Mouse (Mus musculus) small intestine, adult 2 months (tissue): ENCODE data around the gene Akip1. TPM values are rescaled to one million over a fixed set of nuclear protein-coding genes. Genes with fewer than 3 reads are reported as not detected.

Experiments used
- H3K27ac ChIP-seq: fragments of 200-500 bp; 2 replicates; pipeline ENCODE4 v1.5.1; 2012; ENCODE audit warnings: low read depth, low read length, control low read depth, inconsistent platforms; ENCODE audit not compliant: insufficient read depth
- H3K27me3 ChIP-seq: fragments of 200-500 bp; 2 replicates; pipeline ENCODE4 v1.6.1; 2012; ENCODE audit warnings: mild to moderate bottlenecking, moderate library complexity, low read length, inconsistent platforms; ENCODE audit not compliant: control insufficient read depth, insufficient read depth
- H3K36me3 ChIP-seq: fragments of 200-500 bp; 2 replicates; pipeline ENCODE4 v1.6.1; 2012; ENCODE audit warnings: mild to moderate bottlenecking, low read length, control low read depth, inconsistent platforms; ENCODE audit not compliant: control insufficient read depth, insufficient read depth
- H3K4me1 ChIP-seq: fragments of 200-500 bp; 2 replicates; pipeline ENCODE4 v1.6.1; 2012; ENCODE audit warnings: low read length, inconsistent platforms, mixed read lengths; ENCODE audit not compliant: control insufficient read depth, insufficient read depth, insufficient read length
- H3K4me3 ChIP-seq: fragments of 200-500 bp; 2 replicates; pipeline ENCODE4 v1.5.1; 2012; ENCODE audit warnings: low read depth, mild to moderate bottlenecking, control low read depth, inconsistent platforms, low read length, moderate library complexity
- CTCF ChIP-seq: fragments of 200-500 bp; IDR thresholded peaks from 2 replicates; pipeline ENCODE4 v1.5.1; 2012; ENCODE audit warnings: low read depth, mild to moderate bottlenecking, control low read depth, inconsistent platforms, low read length, moderate library complexity, mixed read lengths; ENCODE audit not compliant: insufficient replicate concordance, insufficient read length; ENCODE audit errors: extremely low read depth
- POLR2A ChIP-seq: fragments of 200-500 bp; IDR thresholded peaks from 2 replicates; pipeline ENCODE4 v1.6.1; 2012; ENCODE audit warnings: low read depth, mild to moderate bottlenecking, control low read depth, inconsistent platforms, low read length, moderate library complexity
- WGBS: fragments of 180-500 bp; shearing (Covaris S2); methylation state at CpG from one replicate; pipeline ENCODE4 v1.1.7; 2018; 5-methylcytosine and 5-hydroxymethylcytosine counted together
- polyA plus RNA-seq: library from polyadenylated mRNA; depleted of rRNA; stranded (reverse); fragments of >200 nt; gene quantifications from 2 replicates; pipeline ENCODE4 v1.2.3, GENCODE M21; 2012

Akip1 gene
- polyA plus RNA-seq, 1 experiment: 4.3 TPM

DNA sequence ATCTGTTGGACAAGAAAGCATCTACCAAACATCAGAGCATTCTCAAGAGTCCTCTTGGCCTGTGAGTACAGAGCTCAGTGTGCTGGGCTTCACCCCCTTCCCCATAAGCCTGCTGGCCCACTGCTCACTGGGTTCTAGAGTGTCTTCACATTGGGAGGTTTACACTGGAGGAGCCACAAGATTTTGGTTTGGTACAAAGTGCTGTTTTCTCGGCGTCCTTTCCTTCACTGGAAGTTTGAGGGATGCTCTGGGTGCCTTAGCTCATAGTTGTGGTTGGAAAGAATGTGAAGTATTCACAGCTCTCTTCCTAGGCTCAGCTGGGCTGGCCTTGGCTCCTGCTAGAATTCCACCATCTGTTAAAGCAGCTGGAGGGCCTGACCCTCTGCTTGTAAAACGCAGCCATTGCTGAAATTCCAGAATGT lies 5.5 kb downstream of the Akip1 start:
- WGBS: 65% methylated on average over 3 of the region's 3 CpGs
- peaks cover 5% of the 10 kb centered on the region; the same call in 1 of the 2 replicates for H3K4me1 ChIP-seq
- H3K27me3 ChIP-seq: no peaks in the 10 kb centered on the region
- H3K36me3 ChIP-seq: peaks cover 17% of the 10 kb centered on the region
- no peak overlapping the region for H3K4me3 ChIP-seq
- no peak overlapping the region for H3K27ac ChIP-seq
- TF ChIP-seq POLR2A (no peak), CTCF (no peak)

DNA sequence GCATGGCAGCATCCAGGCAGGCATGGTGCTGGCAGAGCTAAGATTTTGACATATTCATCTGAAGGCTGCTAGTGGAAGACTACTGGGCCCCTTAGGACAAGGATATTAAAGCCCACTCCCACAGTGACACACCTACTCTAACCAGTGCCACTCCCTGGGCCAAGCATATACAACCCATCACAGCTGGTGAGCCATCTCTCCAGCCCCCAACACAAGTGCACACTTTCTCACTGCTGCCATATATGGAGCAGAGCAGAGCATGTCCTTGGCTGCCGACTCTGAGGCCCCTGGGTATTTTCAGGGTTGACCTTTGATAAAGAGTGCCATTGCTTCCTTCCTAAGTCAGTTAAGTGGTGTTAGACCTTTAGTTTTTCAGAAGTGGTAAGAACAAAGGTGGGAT lies 6.6 kb downstream of the Akip1 start:
- Histone ChIP-seq H3K36me3 (peaks cover 17% of the 10 kb centered on the region), H3K27ac (peak overlapping the region; percentile 2; the same call in 1 of the 2 replicates), H3K4me3 (no peak overlapping the region), H3K4me1 (peaks cover under 1% of the 10 kb centered on the region; the same call in 1 of the 2 replicates), H3K27me3 (no peaks in the 10 kb centered on the region)
- 33% methylated on average over 1 of the region's 1 CpGs for WGBS
- TF ChIP-seq POLR2A (no peak), CTCF (no peak)

DNA sequence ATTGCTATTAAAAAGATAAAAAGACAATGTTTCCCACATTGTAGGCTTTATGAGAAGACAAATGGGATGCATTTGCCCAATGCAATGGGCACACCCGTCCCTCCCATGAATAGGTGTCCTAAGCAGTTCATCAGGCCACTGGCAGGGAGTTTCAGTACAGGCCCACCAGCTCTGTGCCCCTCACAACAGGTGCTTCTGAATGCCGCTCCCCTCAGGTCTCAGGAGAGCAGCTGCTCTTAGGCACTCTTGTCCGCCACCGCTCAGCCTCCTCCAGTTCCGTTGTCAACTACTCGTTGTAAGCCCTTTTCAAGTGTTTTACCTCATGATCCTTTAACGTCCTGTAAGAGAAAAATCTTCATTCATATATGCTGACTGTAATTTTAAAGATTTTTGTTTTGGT lies 8.7 kb downstream of the Akip1 start:
- WGBS: 94% methylated on average over 7 of the region's 7 CpGs
- Histone ChIP-seq H3K27me3 (no peaks in the 10 kb centered on the region), H3K4me1 (no peaks in the 10 kb centered on the region), H3K36me3 (peaks cover 17% of the 10 kb centered on the region), H3K4me3 (no peak overlapping the region), H3K27ac (no peak overlapping the region)
- TF ChIP-seq CTCF (no peak), POLR2A (no peak)

DNA sequence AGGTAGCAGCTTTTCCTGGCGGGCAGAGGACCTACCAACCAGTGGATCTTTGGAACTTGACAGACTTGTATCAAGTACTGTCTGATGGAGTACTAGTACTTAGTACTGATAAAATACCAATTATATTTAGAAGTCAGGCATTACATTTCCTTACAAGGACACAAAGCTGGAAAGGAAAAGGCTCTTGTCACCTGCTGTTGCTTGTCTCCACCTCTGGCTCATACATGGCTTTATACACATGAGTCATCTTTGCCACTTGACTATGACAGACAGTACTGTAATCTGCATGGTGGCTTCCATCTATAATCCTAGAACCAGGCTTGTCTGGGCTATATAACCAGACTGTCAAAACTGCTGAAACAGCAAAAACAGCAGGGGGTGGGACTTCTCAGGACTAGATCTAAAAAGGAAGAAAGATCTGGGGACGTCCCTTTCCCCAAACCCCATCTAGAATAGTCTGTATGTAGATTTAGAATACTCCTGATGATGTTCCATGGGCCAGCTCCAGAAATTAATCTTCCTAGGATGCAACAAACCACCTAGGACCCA lies 10.0 kb downstream of the Akip1 start:
- H3K27me3 ChIP-seq: no peaks in the 10 kb centered on the region
- H3K36me3 ChIP-seq: peaks cover 14% of the 10 kb centered on the region
- H3K4me1 ChIP-seq: no peaks in the 10 kb centered on the region
- no peak overlapping the region for H3K27ac ChIP-seq
- no peak for TF ChIP-seq CTCF
- no peak for TF ChIP-seq POLR2A
- no peak overlapping the region for H3K4me3 ChIP-seq
- WGBS: 89% methylated on average over 2 of the region's 2 CpGs

DNA sequence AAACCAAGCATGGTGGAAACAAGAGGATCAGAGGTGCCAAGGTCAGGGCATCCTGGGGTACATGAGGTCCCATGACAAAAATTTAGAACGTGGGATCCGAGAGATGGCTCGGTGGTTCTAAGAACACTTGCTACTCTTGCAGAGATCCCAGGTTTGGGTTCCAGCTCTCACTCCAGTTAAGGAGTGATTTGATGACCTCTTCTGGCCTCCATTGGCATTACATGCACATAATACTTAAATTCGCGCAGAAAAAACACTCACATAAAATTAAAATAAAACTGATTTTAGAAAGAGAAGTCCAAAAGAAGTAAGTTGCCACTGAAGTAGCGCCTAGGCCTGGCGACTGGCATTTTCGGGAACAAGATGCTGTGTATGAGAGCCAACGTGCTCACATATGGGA lies 15.8 kb downstream of the Akip1 start:
- H3K27me3 ChIP-seq: no peaks in the 10 kb centered on the region
- H3K4me3 ChIP-seq: no peak overlapping the region
- no peaks in the 10 kb centered on the region for H3K36me3 ChIP-seq
- 66% methylated on average over 9 of the region's 9 CpGs for WGBS
- H3K27ac ChIP-seq: no peak overlapping the region
- TF ChIP-seq CTCF (peak; percentile 17; the same call in 1 of the 2 replicates), POLR2A (no peak)
- 0 out of 2 replicates have a peak, but pooled peaks cover 2% of the 10 kb centered on the region for H3K4me1 ChIP-seq

DNA sequence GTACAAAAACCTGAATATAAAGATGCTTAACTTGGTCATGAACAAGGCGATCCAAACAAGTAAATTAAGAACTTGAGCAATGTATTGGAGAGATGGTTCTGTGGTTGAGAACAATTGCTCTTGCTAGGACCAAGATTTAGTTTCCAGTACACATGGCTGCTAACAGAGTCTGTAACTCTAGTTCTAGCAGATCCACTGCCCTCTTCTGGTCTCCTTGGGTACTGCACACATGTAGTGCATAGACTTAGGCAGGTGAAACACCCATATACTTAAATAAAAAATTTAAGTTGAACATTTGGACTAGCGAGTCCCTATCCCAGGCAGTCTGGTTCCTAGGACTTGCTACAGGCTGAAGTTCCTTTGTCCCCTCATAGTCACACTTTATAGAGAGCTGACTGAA lies 19.1 kb downstream of the Akip1 start:
- 97% methylated on average over 2 of the region's 2 CpGs for WGBS
- no peaks in the 10 kb centered on the region for H3K36me3 ChIP-seq

DNA sequence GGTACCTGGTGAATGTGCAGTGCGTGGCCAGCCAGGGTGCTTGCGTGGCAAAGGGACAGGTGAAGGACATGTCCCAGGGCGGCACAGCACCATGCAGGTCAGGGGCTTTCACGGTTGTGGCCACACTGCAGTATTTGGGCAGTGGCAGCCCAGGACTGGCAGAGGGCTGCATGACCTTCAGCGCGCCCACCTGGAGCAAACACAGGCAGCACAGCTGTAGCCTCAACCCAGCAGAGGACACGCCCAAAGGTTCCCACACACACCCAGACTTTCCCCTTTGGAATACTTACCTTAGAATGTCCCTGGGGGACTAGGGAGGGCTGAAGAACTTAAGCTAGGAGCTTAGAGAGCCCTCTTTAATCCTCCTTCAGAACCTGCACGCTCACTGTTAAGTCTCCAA lies 19.6 kb downstream of the Akip1 start:
- H3K4me1 ChIP-seq: peaks cover 2% of the 10 kb centered on the region; the same call in 1 of the 2 replicates
- H3K27me3 ChIP-seq: no peaks in the 10 kb centered on the region
- TF ChIP-seq POLR2A (no peak), CTCF (no peak)
- WGBS: 81% methylated on average over 8 of the region's 8 CpGs
- H3K36me3 ChIP-seq: no peaks in the 10 kb centered on the region
- H3K4me3 ChIP-seq: no peak overlapping the region
- H3K27ac ChIP-seq: no peak overlapping the region

More for the DNA sequence above, 19.1 kb downstream of the Akip1 start:
- Histone ChIP-seq H3K4me1 (peaks cover 2% of the 10 kb centered on the region; the same call in 1 of the 2 replicates), H3K4me3 (no peak overlapping the region), H3K27me3 (no peaks in the 10 kb centered on the region), H3K27ac (no peak overlapping the region)
- TF ChIP-seq POLR2A: no peak
- TF ChIP-seq CTCF: no peak
